Mouse (Mus musculus): ENCODE data around the gene Mtln.

- no peak for TF ChIP-seq EP300 (IDR thresholded peaks at IDR 0.05; ENCODE audit: insufficient read depth, low read depth, low read length)
- TF ChIP-seq CTCF (IDR thresholded peaks at IDR 0.05): no peak
Measured at GRCm38 (mm10) chr2:127789138-127789537, 3.1 kb downstream of the Mtln start.

Measured in heart, adult 2 months (tissue).